Mouse (Mus musculus): ENCODE results near the gene Nr6a1. TPM values are rescaled to one million over a fixed set of nuclear protein-coding genes. Genes with fewer than 3 reads are reported as not detected.

Gene Nr6a1
- polyA plus RNA-seq, 1 experiment from 2014 or later: 5.2 TPM

DNA sequence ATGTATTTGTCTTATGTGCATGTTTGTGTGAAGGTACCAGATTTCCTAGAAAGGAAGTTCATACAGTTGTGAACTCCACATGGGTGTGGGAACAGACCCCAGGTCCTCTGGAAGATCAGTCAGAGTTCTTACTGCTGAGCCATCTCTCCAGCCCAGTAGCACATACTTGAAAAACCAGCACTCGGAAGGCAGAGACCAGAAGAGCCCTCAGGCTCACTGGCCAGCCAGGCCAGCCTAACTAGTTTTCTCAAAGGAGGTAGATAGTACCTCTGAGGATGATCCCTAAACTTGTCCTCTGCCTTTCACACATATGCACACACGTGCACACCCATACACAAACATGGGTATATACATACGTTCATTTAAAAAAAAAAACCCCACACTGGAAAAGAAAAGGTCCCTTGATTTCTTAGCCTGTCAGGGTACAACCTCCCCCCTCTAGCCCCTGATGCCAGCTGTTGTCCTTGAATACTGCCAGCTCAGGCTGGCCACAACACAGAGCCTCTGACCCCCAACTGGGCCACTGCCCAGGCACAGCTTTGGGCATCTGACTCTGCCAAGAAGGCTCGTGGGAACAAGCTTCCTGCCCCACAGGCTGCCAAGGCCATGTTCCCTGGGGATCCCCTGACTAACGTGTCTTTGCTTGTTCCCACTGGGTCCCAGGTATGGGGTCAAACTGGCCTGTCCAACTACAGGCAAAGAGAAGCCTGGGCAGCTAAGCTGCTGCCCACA, 25.8 kb upstream of the Nr6a1 start:
- H3K36me3 ChIP-seq: no peaks in the 10 kb centered on the region
- WGBS: 77% methylated on average over 5 of the region's 5 CpGs
- no peak overlapping the region for H3K9ac ChIP-seq
- no peak overlapping the region for H3K27ac ChIP-seq
- ATAC-seq (ENCODE audit: low FRiP score, low read depth): no peak
- no peak overlapping the region for H3K4me2 ChIP-seq (replicated peaks)
- H3K4me1 ChIP-seq: no peaks in the 10 kb centered on the region
- H3K4me3 ChIP-seq: no peak overlapping the region
- no peaks in the 10 kb centered on the region for H3K9me3 ChIP-seq
- H3K27me3 ChIP-seq (replicated peaks): no peaks in the 10 kb centered on the region

DNA sequence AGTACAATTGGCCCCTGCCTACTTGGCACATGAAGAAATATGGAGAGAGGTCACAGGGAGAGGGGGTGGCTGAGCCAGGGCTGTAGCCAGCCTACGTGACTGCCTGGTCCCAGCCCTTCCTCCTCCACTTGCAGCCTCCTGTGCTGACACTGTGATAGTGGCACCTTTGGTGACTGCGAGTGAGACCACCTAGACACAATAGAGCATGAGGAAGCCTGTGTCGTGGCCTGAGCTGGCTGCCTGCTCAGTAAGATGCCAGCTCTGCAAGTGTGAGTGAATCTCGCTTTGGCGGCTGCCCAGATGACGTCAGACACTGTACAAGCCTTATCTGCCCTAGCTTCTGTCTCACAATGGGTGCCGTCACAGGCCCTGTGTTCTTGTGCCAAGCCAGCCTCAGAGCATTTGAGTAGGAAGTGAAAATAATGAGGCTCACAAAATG, 22.8 kb upstream of the Nr6a1 start:
- Histone ChIP-seq H3K36me3 (no peaks in the 10 kb centered on the region), H3K27ac (no peak overlapping the region), H3K27me3 (replicated peaks) (no peaks in the 10 kb centered on the region), H3K4me1 (no peaks in the 10 kb centered on the region), H3K9ac (no peak overlapping the region), H3K4me3 (no peak overlapping the region), H3K9me3 (no peaks in the 10 kb centered on the region), H3K4me2 (replicated peaks) (no peak overlapping the region)
- ATAC-seq (ENCODE audit: low FRiP score, low read depth): no peak
- WGBS: 78% methylated on average over 7 of the region's 7 CpGs

DNA sequence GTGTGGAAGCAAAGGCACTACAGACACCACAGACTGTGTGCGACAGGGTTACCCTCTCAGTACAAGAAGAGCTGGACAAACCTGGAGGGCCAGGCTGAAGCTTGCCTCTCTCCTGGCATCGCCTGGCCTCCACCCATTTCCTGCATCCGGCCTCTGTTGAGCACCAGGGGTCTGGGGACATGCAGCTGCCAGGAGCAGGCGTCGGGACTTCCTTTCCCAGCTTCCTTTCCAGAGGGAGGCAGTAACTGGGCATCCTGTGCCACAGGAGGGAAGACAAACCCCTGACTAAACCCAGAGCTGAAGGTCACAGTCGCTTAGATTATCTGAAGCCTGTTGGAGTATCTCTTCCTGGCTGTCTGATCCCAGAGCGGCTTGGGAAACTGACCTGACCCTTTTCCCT, 20.1 kb upstream of the Nr6a1 start:
- H3K36me3 ChIP-seq: no peaks in the 10 kb centered on the region
- 77% methylated on average over 7 of the region's 7 CpGs for WGBS
- no peak overlapping the region for H3K27ac ChIP-seq
- H3K4me3 ChIP-seq: no peak overlapping the region
- no peak overlapping the region for H3K9ac ChIP-seq
- no peaks in the 10 kb centered on the region for H3K27me3 ChIP-seq (replicated peaks)
- no peak overlapping the region for H3K4me2 ChIP-seq (replicated peaks)
- ATAC-seq (ENCODE audit: low FRiP score, low read depth): no peak
- no peaks in the 10 kb centered on the region for H3K9me3 ChIP-seq
- no peaks in the 10 kb centered on the region for H3K4me1 ChIP-seq

DNA sequence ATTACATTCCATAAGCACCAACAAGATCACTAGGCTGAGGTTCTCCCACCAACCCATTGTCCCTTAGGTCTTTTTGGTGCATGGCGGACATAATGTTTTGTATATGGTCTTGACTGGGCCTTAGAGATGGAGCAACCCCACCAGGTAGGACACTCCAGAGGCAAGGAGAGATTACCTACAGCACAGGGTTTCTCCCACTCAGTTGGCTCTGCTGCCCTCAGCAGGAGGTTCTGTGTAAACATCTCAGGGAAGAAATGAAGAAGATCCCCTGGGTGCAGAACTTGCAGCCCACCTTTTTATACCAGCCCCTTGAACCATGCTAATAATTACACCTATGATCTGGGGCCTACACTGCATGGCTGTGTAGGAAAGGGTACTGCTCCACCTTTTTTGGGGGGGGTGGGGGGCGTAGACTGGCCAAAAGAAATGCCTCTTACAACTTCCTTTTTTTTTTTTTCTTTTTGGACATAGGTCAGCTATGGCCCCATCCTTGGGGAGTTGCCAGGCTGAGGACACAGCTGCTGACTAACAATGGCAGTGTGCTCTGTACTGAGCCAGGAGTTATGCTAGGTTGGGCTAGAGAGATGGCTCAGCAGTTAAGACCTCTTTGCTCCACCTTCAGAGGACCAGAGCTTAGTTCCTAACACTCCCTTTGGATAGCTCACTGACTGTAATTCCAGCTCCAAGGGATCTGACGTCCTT, 17.1 kb upstream of the Nr6a1 start:
- Histone ChIP-seq H3K4me3 (no peak overlapping the region), H3K4me2 (replicated peaks) (no peak overlapping the region), H3K4me1 (no peaks in the 10 kb centered on the region), H3K9ac (no peak overlapping the region), H3K27me3 (replicated peaks) (no peaks in the 10 kb centered on the region), H3K9me3 (no peaks in the 10 kb centered on the region), H3K27ac (no peak overlapping the region), H3K36me3 (no peaks in the 10 kb centered on the region)
- no peak for ATAC-seq (ENCODE audit: low FRiP score, low read depth)
- WGBS: 86% methylated on average over 3 of the region's 3 CpGs

GRCm38 (mm10) chr2:38943977-38944376, 16.5 kb upstream of the Nr6a1 start:
- WGBS: 46% methylated on average over 2 of the region's 2 CpGs
- no peak overlapping the region for H3K9ac ChIP-seq
- ATAC-seq (ENCODE audit: low FRiP score, low read depth): no peak
- H3K36me3 ChIP-seq: no peaks in the 10 kb centered on the region
- H3K4me3 ChIP-seq: no peak overlapping the region
- no peak overlapping the region for H3K4me2 ChIP-seq (replicated peaks)
- H3K9me3 ChIP-seq: no peaks in the 10 kb centered on the region
- no peaks in the 10 kb centered on the region for H3K27me3 ChIP-seq (replicated peaks)
- no peaks in the 10 kb centered on the region for H3K4me1 ChIP-seq
- no peak overlapping the region for H3K27ac ChIP-seq

DNA sequence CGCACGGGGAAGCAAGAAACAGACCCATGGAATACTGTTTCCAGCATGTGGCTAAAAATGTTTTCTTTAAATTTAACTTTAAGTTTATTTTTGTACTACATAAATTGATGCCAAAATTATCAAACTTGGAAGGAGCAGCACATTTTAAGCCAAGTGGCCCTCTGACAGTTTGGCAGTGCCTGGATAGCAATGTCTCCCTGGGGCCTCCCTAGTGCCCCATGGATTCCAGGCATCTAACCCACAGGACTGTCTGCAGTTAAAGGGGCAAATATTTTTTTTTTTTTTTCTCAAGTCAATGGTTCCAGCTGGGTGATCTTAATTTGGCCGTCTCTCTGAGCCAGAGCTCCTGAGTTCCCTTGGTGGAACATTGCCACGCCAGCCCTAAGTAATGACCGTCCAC, 15.7 kb upstream of the Nr6a1 start:
- H3K9ac ChIP-seq: no peak overlapping the region
- no peak for ATAC-seq (ENCODE audit: low FRiP score, low read depth)
- no peaks in the 10 kb centered on the region for H3K36me3 ChIP-seq
- 88% methylated on average over 5 of the region's 5 CpGs for WGBS
- no peak overlapping the region for H3K4me2 ChIP-seq (replicated peaks)
- H3K4me1 ChIP-seq: no peaks in the 10 kb centered on the region
- H3K27ac ChIP-seq: no peak overlapping the region
- H3K9me3 ChIP-seq: no peaks in the 10 kb centered on the region
- H3K27me3 ChIP-seq (replicated peaks): no peaks in the 10 kb centered on the region
- H3K4me3 ChIP-seq: no peak overlapping the region

DNA sequence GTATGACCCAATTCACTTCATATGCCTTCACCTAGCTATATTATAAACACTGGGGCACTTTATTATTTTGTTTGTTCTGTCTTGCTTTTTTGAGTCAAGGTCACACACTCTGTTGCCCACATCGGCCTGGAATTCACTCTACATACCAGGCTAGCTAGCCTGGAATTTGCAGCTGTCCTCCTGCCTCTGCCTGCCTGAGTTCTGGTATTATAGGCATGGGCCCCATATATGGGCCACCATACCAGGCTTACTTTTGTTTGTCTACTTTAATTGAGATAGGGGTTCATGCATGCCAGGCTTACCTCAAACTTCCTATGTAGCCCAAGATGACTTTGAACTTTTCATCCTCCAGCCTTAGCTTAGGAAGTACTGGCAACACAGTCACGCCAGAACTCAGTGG, 14.4 kb upstream of the Nr6a1 start:
- Histone ChIP-seq H3K9ac (no peak overlapping the region), H3K4me2 (replicated peaks) (no peak overlapping the region), H3K4me3 (no peak overlapping the region), H3K36me3 (no peaks in the 10 kb centered on the region), H3K4me1 (no peaks in the 10 kb centered on the region), H3K9me3 (no peaks in the 10 kb centered on the region), H3K27me3 (replicated peaks) (no peaks in the 10 kb centered on the region), H3K27ac (no peak overlapping the region)
- WGBS: 87% methylated on average over 2 of the region's 2 CpGs
- no peak for ATAC-seq (ENCODE audit: low FRiP score, low read depth)

DNA sequence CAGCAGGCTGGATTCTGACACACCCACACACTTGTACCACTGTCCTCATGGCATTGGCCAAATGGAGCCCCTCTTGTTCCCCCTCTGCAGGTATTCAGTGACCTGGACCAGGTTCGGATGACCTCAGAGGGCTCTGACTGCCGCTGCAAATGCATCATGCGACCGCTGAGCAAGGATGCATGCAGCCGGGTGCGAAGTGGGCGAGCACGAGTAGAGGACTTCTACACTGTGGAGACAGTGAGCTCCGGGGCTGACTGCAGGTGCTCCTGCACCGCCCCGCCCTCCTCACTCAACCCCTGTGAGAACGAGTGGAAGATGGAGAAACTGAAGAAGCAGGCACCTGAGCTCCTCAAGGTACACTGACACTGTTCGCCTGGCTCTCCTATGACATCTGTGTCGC, 13.9 kb upstream of the Nr6a1 start:
- no peak overlapping the region for H3K4me3 ChIP-seq
- no peaks in the 10 kb centered on the region for H3K36me3 ChIP-seq
- no peaks in the 10 kb centered on the region for H3K9me3 ChIP-seq
- no peaks in the 10 kb centered on the region for H3K4me1 ChIP-seq
- no peak overlapping the region for H3K27ac ChIP-seq
- no peak for ATAC-seq (ENCODE audit: low FRiP score, low read depth)
- no peak overlapping the region for H3K4me2 ChIP-seq (replicated peaks)
- WGBS: 86% methylated on average over 14 of the region's 14 CpGs
- H3K9ac ChIP-seq: no peak overlapping the region
- no peaks in the 10 kb centered on the region for H3K27me3 ChIP-seq (replicated peaks)

GRCm38 (mm10) chr2:38939047-38939446, 11.6 kb upstream of the Nr6a1 start:
- Histone ChIP-seq H3K36me3 (no peaks in the 10 kb centered on the region), H3K27ac (no peak overlapping the region), H3K4me2 (replicated peaks) (no peak overlapping the region), H3K9ac (no peak overlapping the region), H3K4me1 (peaks cover 2% of the 10 kb centered on the region; the same call in 1 of the 2 replicates), H3K4me3 (no peak overlapping the region), H3K27me3 (replicated peaks) (no peaks in the 10 kb centered on the region), H3K9me3 (no peaks in the 10 kb centered on the region)
- no peak for ATAC-seq (ENCODE audit: low FRiP score, low read depth)
- WGBS: 67% methylated on average over 2 of the region's 2 CpGs

DNA sequence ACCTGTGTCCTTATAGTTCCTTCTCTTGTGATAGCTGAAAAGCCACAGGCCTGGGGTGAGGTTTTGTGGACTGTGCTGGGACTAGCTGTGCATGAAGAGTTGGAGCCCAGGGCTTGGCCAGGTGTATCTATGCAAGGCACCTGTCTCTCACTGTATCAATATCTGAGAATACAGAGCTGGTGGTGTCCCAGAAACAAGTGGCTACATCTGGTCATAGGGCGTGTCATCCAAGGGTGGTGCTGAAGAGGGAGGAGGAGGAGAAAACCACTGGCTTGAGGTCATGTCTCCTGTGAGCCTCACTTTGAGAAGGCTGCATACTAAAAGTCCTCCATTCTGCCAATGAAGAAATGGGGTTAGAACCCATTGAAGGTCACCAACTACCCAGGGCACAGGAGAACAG, 10.5 kb upstream of the Nr6a1 start:
- Histone ChIP-seq H3K4me2 (replicated peaks) (no peak overlapping the region), H3K9me3 (no peaks in the 10 kb centered on the region), H3K27me3 (replicated peaks) (no peaks in the 10 kb centered on the region), H3K9ac (no peak overlapping the region), H3K4me1 (peaks cover 4% of the 10 kb centered on the region; the same call in 1 of the 2 replicates), H3K4me3 (no peak overlapping the region), H3K36me3 (no peaks in the 10 kb centered on the region), H3K27ac (no peak overlapping the region)
- no peak for ATAC-seq (ENCODE audit: low FRiP score, low read depth)
- 82% methylated on average over 1 of the region's 1 CpGs for WGBS

DNA sequence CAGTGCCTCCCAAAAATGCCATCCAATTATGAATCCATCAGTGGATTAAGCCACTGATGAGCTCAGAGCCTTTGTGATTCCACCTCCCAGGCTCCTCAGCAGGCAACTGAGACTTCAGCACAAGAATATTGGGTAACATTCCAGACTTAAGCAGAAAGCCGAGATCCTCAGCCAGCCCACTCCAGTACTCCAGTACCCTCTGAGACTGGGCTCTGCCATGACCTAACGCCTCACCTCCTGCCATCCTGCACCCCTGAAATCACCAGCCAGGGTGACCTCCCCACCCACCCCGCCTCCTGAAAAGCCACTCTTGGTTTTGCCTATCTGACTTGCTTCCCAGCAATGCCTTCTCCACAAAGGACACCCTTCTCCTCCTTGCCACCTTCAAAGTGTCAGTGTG, 9.9 kb upstream of the Nr6a1 start:
- 86% methylated on average over 3 of the region's 3 CpGs for WGBS

DNA sequence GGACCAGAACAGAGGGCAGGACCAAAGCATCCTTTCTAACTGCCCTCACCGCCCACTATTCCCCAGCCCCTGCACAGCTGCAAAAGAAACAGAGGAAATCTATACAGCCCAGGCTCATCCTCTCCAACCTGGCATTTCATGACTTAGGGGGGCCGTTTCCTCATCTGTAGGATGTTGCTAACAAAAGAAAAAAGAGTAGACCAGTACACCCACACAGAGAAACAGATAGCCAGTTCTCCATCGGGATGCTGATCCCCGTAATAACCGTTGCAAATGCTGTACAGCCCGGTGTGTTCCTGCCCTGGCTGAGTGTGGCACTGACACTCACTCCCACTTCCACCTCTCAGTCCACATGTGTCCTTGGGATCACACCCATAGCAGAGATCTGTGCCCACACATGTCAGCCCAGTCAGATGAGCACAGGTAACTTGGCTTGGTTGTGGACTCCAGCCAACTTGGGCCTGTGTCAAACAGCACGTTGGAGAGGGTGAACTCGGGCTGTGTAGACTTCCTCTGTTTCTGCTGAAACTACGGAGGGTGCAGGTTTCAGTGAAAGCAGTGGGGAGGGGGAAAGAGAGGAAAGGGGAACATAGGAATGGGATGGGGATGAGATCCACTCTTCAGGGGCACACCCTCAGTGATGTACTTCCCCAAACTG, 9.4 kb upstream of the Nr6a1 start:
- 84% methylated on average over 9 of the region's 9 CpGs for WGBS
- Histone ChIP-seq H3K36me3 (no peaks in the 10 kb centered on the region), H3K27ac (no peak overlapping the region), H3K4me2 (replicated peaks) (no peak overlapping the region), H3K9me3 (no peaks in the 10 kb centered on the region), H3K4me3 (no peak overlapping the region), H3K9ac (no peak overlapping the region), H3K27me3 (replicated peaks) (no peaks in the 10 kb centered on the region), H3K4me1 (peaks cover 7% of the 10 kb centered on the region)
- no peak for ATAC-seq (ENCODE audit: low FRiP score, low read depth)

More for the DNA sequence above, 9.9 kb upstream of the Nr6a1 start:
- peaks cover 4% of the 10 kb centered on the region; the same call in 1 of the 2 replicates for H3K4me1 ChIP-seq
- no peak for ATAC-seq (ENCODE audit: low FRiP score, low read depth)
- no peak overlapping the region for H3K9ac ChIP-seq
- H3K4me3 ChIP-seq: no peak overlapping the region
- H3K27ac ChIP-seq: no peak overlapping the region
- no peak overlapping the region for H3K4me2 ChIP-seq (replicated peaks)
- no peaks in the 10 kb centered on the region for H3K27me3 ChIP-seq (replicated peaks)
- no peaks in the 10 kb centered on the region for H3K9me3 ChIP-seq
- no peaks in the 10 kb centered on the region for H3K36me3 ChIP-seq

Measured in neural tube, embryonic 12.5 days (tissue).